Mouse (Mus musculus) kidney, postnatal 4 days (tissue): ENCODE data around the gene Olfr1039.
"Not testable (repeated sequence)": the region's sequence is repeated elsewhere in the genome, so short reads cannot be mapped to it uniquely, and the experiment has no call there.

ENCODE experiments used
- DNase-seq, 2 experiments: peaks; one replicate each; pipeline ENCODE4 v3.0.0; 2021; ENCODE audit warnings: mixed read lengths in 2 of 2

The Olfr1039 gene

DNA sequence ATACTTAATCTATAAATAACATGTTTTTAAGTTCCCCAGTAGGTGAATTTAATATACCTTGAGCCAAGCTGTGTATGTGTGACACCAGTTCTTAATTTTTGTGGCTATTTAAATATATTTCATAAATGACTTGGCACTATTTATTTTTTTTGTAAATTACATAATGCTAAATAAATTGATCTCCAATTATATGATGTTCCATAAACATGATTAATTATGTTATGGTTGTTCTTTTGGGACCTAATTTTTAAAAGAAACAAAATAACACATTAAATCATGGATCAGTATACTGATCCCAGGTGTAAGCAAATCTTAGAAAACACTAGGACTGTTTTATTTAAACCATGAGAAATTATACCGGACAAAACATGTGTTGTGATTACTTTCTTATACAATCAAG is at the start of gene Olfr1039:
Olfr1039 (minus strand) TSS at position 101 of the 400 bp plus-strand sequence.
- no peak for DNase-seq

DNA sequence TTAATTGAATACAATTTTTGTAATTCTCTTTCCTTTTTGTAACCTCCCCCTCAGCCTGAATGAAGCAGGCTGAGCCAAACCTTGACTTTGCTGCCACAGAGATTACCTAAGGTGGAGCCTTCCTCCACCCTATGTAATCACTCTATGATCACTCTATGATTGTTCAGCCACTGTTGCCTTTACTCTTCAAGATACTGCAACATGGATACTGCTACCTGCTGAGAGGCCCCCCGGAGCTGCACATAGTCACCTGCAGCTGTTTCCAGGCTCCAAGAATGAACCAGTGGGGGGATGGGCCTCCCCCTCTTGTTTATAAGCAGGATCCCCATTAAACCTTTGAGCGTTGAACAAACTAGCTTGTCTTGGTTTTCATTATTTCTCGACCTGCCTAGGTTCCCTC is 44.2 kb upstream of the Olfr1039 start:
- no peak for DNase-seq

DNA sequence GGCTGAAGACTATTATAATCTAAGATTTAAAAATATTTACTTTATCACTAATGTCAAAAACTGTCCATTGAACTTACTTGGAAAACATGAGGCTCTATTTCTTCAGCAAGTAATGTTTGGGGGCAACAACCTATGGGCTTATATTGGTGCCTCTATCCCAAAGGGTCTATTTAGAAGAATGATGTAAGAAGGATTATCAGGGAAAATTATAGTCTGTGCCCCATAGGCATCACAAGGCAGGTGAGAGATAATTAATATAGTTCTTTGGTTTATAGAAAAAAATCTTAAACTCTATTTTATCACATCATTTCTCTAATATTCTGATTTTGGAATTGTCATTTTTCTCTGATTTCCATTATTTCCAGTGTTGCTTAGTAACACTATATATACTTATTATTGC is 42.0 kb upstream of the Olfr1039 start, which contains the start of gene Olfr1044:
Olfr1044 (minus strand) TSS at position 101 of the 400 bp plus-strand sequence.
- DNase-seq, result no peak

DNA sequence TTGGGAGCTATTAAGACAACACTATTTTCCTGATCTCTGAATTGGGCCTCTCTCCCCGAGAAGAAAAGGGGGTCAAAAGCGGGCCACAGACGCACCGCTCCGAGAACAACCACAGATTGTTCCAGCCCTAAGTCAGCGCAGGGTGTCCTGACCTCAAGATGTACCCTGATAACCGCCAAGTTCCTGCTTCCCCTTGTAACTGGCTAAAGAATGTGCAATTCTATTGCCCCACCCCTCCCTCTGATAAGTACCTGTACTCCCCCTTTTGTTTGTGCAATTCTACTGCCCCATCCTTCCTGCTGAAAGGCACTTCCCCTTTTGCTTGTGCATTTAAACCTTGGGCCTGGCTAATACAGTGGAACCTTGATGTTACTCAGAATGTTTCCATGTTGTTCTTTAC is 39.7 kb upstream of the Olfr1039 start:
- not testable (repeated sequence) for DNase-seq

DNA sequence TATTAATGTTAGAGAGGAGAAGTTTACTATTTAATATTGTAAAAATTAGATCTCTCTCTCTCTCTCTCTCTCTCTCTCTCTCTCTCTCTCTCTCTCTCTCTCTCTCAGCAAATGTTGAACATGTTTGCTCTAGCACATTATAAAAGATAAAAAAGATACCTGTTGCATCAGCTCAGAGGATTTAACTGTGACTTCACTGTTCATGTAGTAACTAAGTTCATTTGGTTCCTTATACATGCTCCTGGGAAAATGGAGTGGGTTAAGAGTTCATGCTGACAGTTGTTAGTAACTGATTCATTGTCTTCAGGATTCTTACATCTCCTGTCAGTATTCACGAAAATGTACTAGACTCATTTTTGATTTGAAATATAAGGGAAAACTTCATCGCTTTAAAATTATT is 31.7 kb upstream of the Olfr1039 start, which contains the start of gene Olfr1043:
Olfr1043 (minus strand) TSS at position 101 of the 400 bp plus-strand sequence.
- no peak for DNase-seq

DNA sequence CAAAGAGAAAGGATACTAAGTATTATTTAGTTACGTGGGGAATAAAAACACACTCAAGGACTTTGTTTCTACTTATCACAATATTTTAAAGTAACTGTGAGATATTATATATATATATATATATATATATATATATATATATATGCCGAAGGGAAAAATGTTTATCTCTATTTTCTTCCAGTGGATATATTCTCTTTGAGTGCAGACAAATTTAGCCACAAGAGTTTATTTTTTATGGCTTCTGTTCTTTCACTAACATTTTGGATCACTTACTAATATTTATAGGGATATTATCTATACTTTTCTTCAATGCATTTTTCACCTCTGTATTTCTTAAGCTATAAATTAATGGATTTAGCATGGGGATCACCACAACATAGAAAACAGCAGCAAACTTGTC is 26.0 kb upstream of the Olfr1039 start, which contains the start of gene Olfr1042:
Olfr1042 (minus strand) TSS at position 101 of the 400 bp plus-strand sequence.
- no peak for DNase-seq

DNA sequence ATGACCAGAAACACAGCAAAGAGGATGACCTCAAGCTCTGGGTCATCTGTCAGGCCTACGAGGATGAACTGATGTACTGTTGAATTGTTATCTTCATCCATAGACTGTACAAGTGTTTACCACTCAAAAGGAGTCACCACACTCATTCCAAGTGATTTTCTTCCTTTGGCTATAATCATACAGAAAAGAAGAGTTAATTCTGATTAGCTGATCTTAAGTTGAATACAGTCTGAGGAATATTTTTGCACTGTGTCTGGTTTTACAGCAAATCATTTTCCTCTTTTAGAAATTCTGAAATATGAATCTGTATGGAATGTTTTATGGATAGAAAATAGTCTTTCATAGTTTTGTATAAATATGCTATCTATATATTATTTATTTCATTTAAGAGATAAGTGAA is 10.9 kb upstream of the Olfr1039 start, which contains the start of gene Olfr1040:
Olfr1040 (minus strand) TSS at position 101 of the 400 bp plus-strand sequence.
- DNase-seq, result no peak

DNA sequence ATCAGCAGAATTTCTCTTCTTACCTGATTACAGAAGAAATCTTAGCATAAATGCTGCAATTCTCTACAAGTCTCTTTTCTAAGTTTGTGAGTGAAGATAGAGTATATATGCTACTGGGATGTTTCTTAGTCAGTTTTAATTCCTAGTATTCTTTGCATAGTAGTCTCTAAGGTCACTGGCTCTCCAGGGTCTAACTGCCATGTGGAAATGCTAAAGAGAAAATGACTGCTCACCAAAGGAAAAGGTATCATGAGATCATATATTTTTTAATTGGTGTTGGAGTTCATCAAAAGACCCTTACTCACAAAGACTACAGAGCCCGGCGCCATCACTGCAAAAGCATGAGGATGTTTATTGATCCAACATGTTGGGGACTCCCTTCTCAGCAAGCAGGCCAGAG is 48.4 kb downstream of the Olfr1039 start, which contains the start of gene Olfr1037:
Olfr1037 (minus strand) TSS at position 101 of the 400 bp plus-strand sequence.
- no peak for DNase-seq

DNA sequence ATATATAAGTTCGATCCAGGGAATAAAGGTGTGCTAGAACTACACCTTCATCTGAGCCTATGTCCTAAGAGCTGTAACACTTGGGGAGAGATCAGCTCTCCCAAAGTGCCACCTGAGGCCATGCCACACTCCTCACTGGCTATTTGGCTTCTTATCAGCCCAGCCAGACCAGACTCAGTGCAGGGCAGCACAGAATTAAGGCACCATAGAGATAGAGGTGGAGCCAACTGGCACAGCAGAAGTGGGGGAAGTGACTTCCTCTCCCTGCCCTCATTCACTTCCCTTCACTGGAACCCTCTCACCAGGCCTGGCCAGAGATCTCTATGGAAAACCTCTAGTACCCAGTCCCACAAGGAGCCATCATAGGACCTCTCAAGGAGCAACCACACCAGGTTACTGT is 55.2 kb downstream of the Olfr1039 start:
- DNase-seq, result not testable (repeated sequence)
